Mouse (Mus musculus) cerebellum, postnatal 36 days (tissue): ENCODE results near the gene Stx8.
A peak's percentile ranks its signal among the peaks of the same experiment; 100 is the strongest.

Experiments used
- DNase-seq, 2 experiments: peaks; one replicate each; pipeline ENCODE4 v3.0.0; 2021 to 2022; ENCODE audit warnings: mixed read lengths in 2 of 2

The Stx8 gene

GRCm38 (mm10) chr11:67965905-67966878, at the start of gene Stx8:
Stx8 (plus strand) TSS chr11:67966193.
- peak; percentile 96 to 97 for DNase-seq

- no peak for DNase-seq
These were observed 48.9 kb upstream of the Stx8 start for GRCm38 (mm10) chr11:67917126-67917525.

- DNase-seq, result no peak
These were observed 46.4 kb upstream of the Stx8 start for GRCm38 (mm10) chr11:67919593-67919992.

GRCm38 (mm10) chr11:67920226-67920960, 45.6 kb upstream of the Stx8 start:
- no peak for DNase-seq

GRCm38 (mm10) chr11:67921091-67921826, 44.7 kb upstream of the Stx8 start:
- DNase-seq, result peak in 1 of 2 experiments; percentile 11

- DNase-seq, result peak; percentile 6 to 16
These were observed 43.9 kb upstream of the Stx8 start, which contains the start of gene Usp43 for GRCm38 (mm10) chr11:67921827-67922754. Usp43 (minus strand) TSS chr11:67922153.

GRCm38 (mm10) chr11:67922755-67923125, 43.3 kb upstream of the Stx8 start:
- DNase-seq, result peak; percentile 6 to 7

- DNase-seq, result no peak
These were observed 42.3 kb upstream of the Stx8 start for GRCm38 (mm10) chr11:67923720-67924119.

- no peak for DNase-seq
These were observed 41.0 kb upstream of the Stx8 start for GRCm38 (mm10) chr11:67925000-67925399.

GRCm38 (mm10) chr11:67926348-67927055, 39.5 kb upstream of the Stx8 start:
- DNase-seq, result no peak

GRCm38 (mm10) chr11:67932156-67932555, 33.8 kb upstream of the Stx8 start:
- no peak for DNase-seq

- DNase-seq, result no peak
These were observed 17.8 kb upstream of the Stx8 start for GRCm38 (mm10) chr11:67948229-67948628.

GRCm38 (mm10) chr11:67949475-67949874, 16.5 kb upstream of the Stx8 start:
- no peak for DNase-seq

GRCm38 (mm10) chr11:67953604-67954003, 12.4 kb upstream of the Stx8 start:
- DNase-seq, result no peak

GRCm38 (mm10) chr11:67954413-67954812, 11.6 kb upstream of the Stx8 start:
- DNase-seq, result no peak

- no peak for DNase-seq
These were observed 1.9 kb upstream of the Stx8 start for GRCm38 (mm10) chr11:67964110-67964509.

- DNase-seq, result peak; percentile 85 to 86
These were observed 630 bp upstream of the Stx8 start, which contains the start of gene Cfap52 for GRCm38 (mm10) chr11:67965242-67965883. Cfap52 (minus strand) TSS chr11:67965651.

GRCm38 (mm10) chr11:67967831-67968230, 1.8 kb downstream of the Stx8 start:
- DNase-seq, result no peak

- DNase-seq, result no peak
These were observed 6.6 kb downstream of the Stx8 start for GRCm38 (mm10) chr11:67972606-67973005.

GRCm38 (mm10) chr11:67973225-67973624, 7.2 kb downstream of the Stx8 start:
- no peak for DNase-seq
